Mouse (Mus musculus) brown adipose tissue, adult 24 weeks (tissue): ENCODE data around the gene Gal3st2c. TPM values are rescaled to one million over a fixed set of nuclear protein-coding genes. Genes with fewer than 3 reads are reported as not detected.

ENCODE experiments used
- polyA plus RNA-seq: library from polyadenylated mRNA; stranded (reverse); fragments of >200 nt; gene quantifications from 2 replicates; pipeline ENCODE4 v1.2.4, GENCODE M21; 2012; ENCODE audit not compliant: missing spikeins, insufficient read depth, insufficient read length

Gal3st2c gene
- polyA plus RNA-seq, 1 experiment: not detected

Other genes with a start within 250 kb of the Gal3st2c start
- 34.8 and 43.4 TPM in 2 replicates for gene Atg4b, start 239.0 kb upstream of the Gal3st2c start, polyA plus RNA-seq
- gene Thap4, start 235.6 kb upstream of the Gal3st2c start, polyA plus RNA-seq: 23.4 and 24.1 TPM in 2 replicates
- 39.9 and 45.2 TPM in 2 replicates for gene Dtymk, start 188.6 kb upstream of the Gal3st2c start, polyA plus RNA-seq
- gene Ing5, start 186.5 kb upstream of the Gal3st2c start, polyA plus RNA-seq: 5.0 and 6.1 TPM in 2 replicates
- 23.7 and 30.9 TPM in 2 replicates for gene D2hgdh, start 165.6 kb upstream of the Gal3st2c start, polyA plus RNA-seq
- not detected in 2 replicates for gene Gal3st2, start 129.2 kb upstream of the Gal3st2c start, polyA plus RNA-seq
- not detected in 2 replicates for gene Gal3st2b, start 72.2 kb upstream of the Gal3st2c start, polyA plus RNA-seq
- gene Neu4, start 29.9 kb downstream of the Gal3st2c start, polyA plus RNA-seq: not detected in 2 replicates
- gene Pdcd1, start 62.0 kb downstream of the Gal3st2c start, polyA plus RNA-seq: not detected in 2 replicates